Mouse (Mus musculus): ENCODE measurements around the gene Lrrc55. TPM values are rescaled to one million over a fixed set of nuclear protein-coding genes. Genes with fewer than 3 reads are reported as not detected.
"Not testable (repeated sequence)": the region's sequence is repeated elsewhere in the genome, so short reads cannot be mapped to it uniquely, and the experiment has no call there.

The Lrrc55 gene
- polyA plus RNA-seq (2014; fragmentation: Nextera tagmentation; extraction: Ambion mirVana): 9.7 and 13.0 TPM in 2 replicates

- peak within 1 kb of the TSS; percentile 55 for H3K9ac ChIP-seq
- H3K4me1 ChIP-seq (replicated peaks; ENCODE audit: control insufficient read depth, insufficient read depth, low read length): peaks cover 16% of the 10 kb centered on the region; the same call in 1 of the 2 replicates
- 97% methylated on average over 1 of the region's 1 CpGs for WGBS
- peak within 1 kb of the TSS; percentile 58 for H3K4me2 ChIP-seq (replicated peaks)
- no peaks in the 10 kb centered on the region for H3K36me3 ChIP-seq (replicated peaks; ENCODE audit: control insufficient read depth, insufficient read depth)
- H3K27ac ChIP-seq: peak within 1 kb of the TSS; percentile 80
- no peaks in the 10 kb centered on the region for H3K9me3 ChIP-seq (ENCODE audit: control insufficient read depth, low read length)
- H3K4me3 ChIP-seq (replicated peaks; ENCODE audit: low read length): peak within 1 kb of the TSS; percentile 45
- no peaks in the 10 kb centered on the region for H3K27me3 ChIP-seq (ENCODE audit: control insufficient read depth, insufficient read depth, low read length)
- ATAC-seq (ENCODE audit: low FRiP score): no peak
- DNase-seq (ENCODE audit: low spot score): no peak
These were observed at the start of gene Lrrc55 for GRCm38 (mm10) chr2:85196901-85197300. TSS of gene Lrrc55 (minus strand) at chr2:85197197.

GRCm38 (mm10) chr2:85246506-85247082, 49.6 kb upstream of the Lrrc55 start:
- peak; percentile 82 for ATAC-seq (ENCODE audit: low FRiP score)

GRCm38 (mm10) chr2:85245737-85246136, 48.7 kb upstream of the Lrrc55 start:
- Histone ChIP-seq H3K4me1 (replicated peaks; ENCODE audit: control insufficient read depth, insufficient read depth, low read length) (no peaks in the 10 kb centered on the region), H3K36me3 (replicated peaks; ENCODE audit: control insufficient read depth, insufficient read depth) (no peaks in the 10 kb centered on the region), H3K27me3 (ENCODE audit: control insufficient read depth, insufficient read depth, low read length) (no peaks in the 10 kb centered on the region), H3K4me3 (replicated peaks; ENCODE audit: low read length) (no peak overlapping the region), H3K27ac (no peak overlapping the region), H3K9me3 (ENCODE audit: control insufficient read depth, low read length) (no peaks in the 10 kb centered on the region), H3K4me2 (replicated peaks) (no peak overlapping the region), H3K9ac (no peak overlapping the region)
- WGBS: 85% methylated on average over 5 of the region's 5 CpGs
- no peak for ATAC-seq (ENCODE audit: low FRiP score)
- no peak for DNase-seq (ENCODE audit: low spot score)

More at GRCm38 (mm10) chr2:85246506-85247082, 49.6 kb upstream of the Lrrc55 start:
- Histone ChIP-seq H3K36me3 (replicated peaks; ENCODE audit: control insufficient read depth, insufficient read depth) (no peaks in the 10 kb centered on the region), H3K4me3 (replicated peaks; ENCODE audit: low read length) (no peak overlapping the region), H3K9ac (no peak overlapping the region), H3K27ac (no peak overlapping the region), H3K9me3 (ENCODE audit: control insufficient read depth, low read length) (no peaks in the 10 kb centered on the region), H3K4me2 (replicated peaks) (no peak overlapping the region), H3K4me1 (replicated peaks; ENCODE audit: control insufficient read depth, insufficient read depth, low read length) (no peaks in the 10 kb centered on the region), H3K27me3 (ENCODE audit: control insufficient read depth, insufficient read depth, low read length) (no peaks in the 10 kb centered on the region)
- peak; percentile 89 for DNase-seq (ENCODE audit: low spot score)
- 9% methylated on average over 4 of the region's 4 CpGs for WGBS

GRCm38 (mm10) chr2:85238068-85238667, 41.2 kb upstream of the Lrrc55 start:
- Histone ChIP-seq H3K4me3 (replicated peaks; ENCODE audit: low read length) (no peak overlapping the region), H3K27ac (no peak overlapping the region), H3K9ac (no peak overlapping the region), H3K9me3 (ENCODE audit: control insufficient read depth, low read length) (no peaks in the 10 kb centered on the region), H3K27me3 (ENCODE audit: control insufficient read depth, insufficient read depth, low read length) (no peaks in the 10 kb centered on the region), H3K36me3 (replicated peaks; ENCODE audit: control insufficient read depth, insufficient read depth) (no peaks in the 10 kb centered on the region), H3K4me2 (replicated peaks) (no peak overlapping the region), H3K4me1 (replicated peaks; ENCODE audit: control insufficient read depth, insufficient read depth, low read length) (no peaks in the 10 kb centered on the region)
- ATAC-seq (ENCODE audit: low FRiP score) (no peak), DNase-seq (ENCODE audit: low spot score) (no peak)
- WGBS: 72% methylated on average over 4 of the region's 4 CpGs

- 96% methylated on average over 2 of the region's 2 CpGs for WGBS
- H3K4me2 ChIP-seq (replicated peaks); DNase-seq (ENCODE audit: low spot score); H3K4me3 ChIP-seq (replicated peaks; ENCODE audit: low read length); H3K36me3 ChIP-seq (replicated peaks; ENCODE audit: control insufficient read depth, insufficient read depth); H3K27ac ChIP-seq; H3K4me1 ChIP-seq (replicated peaks; ENCODE audit: control insufficient read depth, insufficient read depth, low read length); H3K27me3 ChIP-seq (ENCODE audit: control insufficient read depth, insufficient read depth, low read length); ATAC-seq (ENCODE audit: low FRiP score); H3K9ac ChIP-seq; H3K9me3 ChIP-seq (ENCODE audit: control insufficient read depth, low read length): not testable (repeated sequence)
These were observed 40.2 kb upstream of the Lrrc55 start for GRCm38 (mm10) chr2:85237231-85237630.

GRCm38 (mm10) chr2:85230771-85231511, 33.9 kb upstream of the Lrrc55 start:
- DNase-seq (ENCODE audit: low spot score) (no peak), ATAC-seq (ENCODE audit: low FRiP score) (no peak)

GRCm38 (mm10) chr2:85229606-85230005, 32.6 kb upstream of the Lrrc55 start:
- no peaks in the 10 kb centered on the region for H3K9me3 ChIP-seq (ENCODE audit: control insufficient read depth, low read length)
- H3K36me3 ChIP-seq (replicated peaks; ENCODE audit: control insufficient read depth, insufficient read depth): no peaks in the 10 kb centered on the region
- H3K27ac ChIP-seq: no peak overlapping the region
- DNase-seq (ENCODE audit: low spot score) (no peak), ATAC-seq (ENCODE audit: low FRiP score) (no peak)
- H3K9ac ChIP-seq: no peak overlapping the region
- 61% methylated on average over 3 of the region's 3 CpGs for WGBS
- no peaks in the 10 kb centered on the region for H3K4me1 ChIP-seq (replicated peaks; ENCODE audit: control insufficient read depth, insufficient read depth, low read length)
- no peak overlapping the region for H3K4me3 ChIP-seq (replicated peaks; ENCODE audit: low read length)
- H3K27me3 ChIP-seq (ENCODE audit: control insufficient read depth, insufficient read depth, low read length): no peaks in the 10 kb centered on the region
- H3K4me2 ChIP-seq (replicated peaks): no peak overlapping the region

More at GRCm38 (mm10) chr2:85230771-85231511, 33.9 kb upstream of the Lrrc55 start:
- no peaks in the 10 kb centered on the region for H3K27me3 ChIP-seq (ENCODE audit: control insufficient read depth, insufficient read depth, low read length)
- no peak overlapping the region for H3K27ac ChIP-seq
- no peak overlapping the region for H3K4me2 ChIP-seq (replicated peaks)
- WGBS: 79% methylated on average over 4 of the region's 4 CpGs
- no peaks in the 10 kb centered on the region for H3K36me3 ChIP-seq (replicated peaks; ENCODE audit: control insufficient read depth, insufficient read depth)
- H3K4me3 ChIP-seq (replicated peaks; ENCODE audit: low read length): no peak overlapping the region
- no peak overlapping the region for H3K9ac ChIP-seq
- no peaks in the 10 kb centered on the region for H3K4me1 ChIP-seq (replicated peaks; ENCODE audit: control insufficient read depth, insufficient read depth, low read length)
- H3K9me3 ChIP-seq (ENCODE audit: control insufficient read depth, low read length): no peaks in the 10 kb centered on the region

- H3K4me1 ChIP-seq (replicated peaks; ENCODE audit: control insufficient read depth, insufficient read depth, low read length): no peaks in the 10 kb centered on the region
- H3K36me3 ChIP-seq (replicated peaks; ENCODE audit: control insufficient read depth, insufficient read depth): no peaks in the 10 kb centered on the region
- H3K4me2 ChIP-seq (replicated peaks): no peak overlapping the region
- no peaks in the 10 kb centered on the region for H3K9me3 ChIP-seq (ENCODE audit: control insufficient read depth, low read length)
- H3K27me3 ChIP-seq (ENCODE audit: control insufficient read depth, insufficient read depth, low read length): no peaks in the 10 kb centered on the region
- H3K4me3 ChIP-seq (replicated peaks; ENCODE audit: low read length): no peak overlapping the region
- 76% methylated on average over 3 of the region's 3 CpGs for WGBS
- no peak for DNase-seq (ENCODE audit: low spot score)
- ATAC-seq (ENCODE audit: low FRiP score): no peak
- no peak overlapping the region for H3K9ac ChIP-seq
- H3K27ac ChIP-seq: no peak overlapping the region
These were observed 30.9 kb upstream of the Lrrc55 start for GRCm38 (mm10) chr2:85227816-85228335.

Measured in hindbrain, embryonic 14.5 days (tissue).